Mouse (Mus musculus) olfactory bulb, adult 2 months (tissue): Measurements from ENCODE around the gene Dpm3.

Source experiments
- CTCF ChIP-seq: fragments of 200-500 bp; IDR thresholded peaks from 2 replicates; pipeline ENCODE4 v1.5.1; 2012; ENCODE audit warnings: low read depth, mild to moderate bottlenecking, low read length, moderate library complexity; ENCODE audit not compliant: insufficient read depth
- POLR2A ChIP-seq: fragments of 200-500 bp; IDR thresholded peaks from 2 replicates; pipeline ENCODE4 v1.6.1; 2012; ENCODE audit warnings: mild to moderate bottlenecking, low read depth, low read length, moderate library complexity; ENCODE audit not compliant: insufficient read depth

- TF ChIP-seq CTCF = no peak
- no peak for TF ChIP-seq POLR2A
Observed at GRCm38 (mm10) chr3:89209731-89210130, 49.4 kb upstream of the Dpm3 start.
